Mouse (Mus musculus) liver, adult 10 weeks (tissue): ENCODE results near the gene Ermn. TPM values are rescaled to one million over a fixed set of nuclear protein-coding genes. Genes with fewer than 3 reads are reported as not detected.

Experiments used
- polyA plus RNA-seq: library from polyadenylated mRNA; stranded (reverse); fragments of 350-450 nt; fragmentation: Illumina TruSeq; extraction: RNeasy Lipid Tissue Mini Kit (QIAGEN cat#74804); gene quantifications from one replicate; pipeline ENCODE4 v1.2.3, GENCODE M21; 2014; ENCODE audit warnings: low read depth, low replicate concordance

Ermn gene
- polyA plus RNA-seq = not detected

DNA sequence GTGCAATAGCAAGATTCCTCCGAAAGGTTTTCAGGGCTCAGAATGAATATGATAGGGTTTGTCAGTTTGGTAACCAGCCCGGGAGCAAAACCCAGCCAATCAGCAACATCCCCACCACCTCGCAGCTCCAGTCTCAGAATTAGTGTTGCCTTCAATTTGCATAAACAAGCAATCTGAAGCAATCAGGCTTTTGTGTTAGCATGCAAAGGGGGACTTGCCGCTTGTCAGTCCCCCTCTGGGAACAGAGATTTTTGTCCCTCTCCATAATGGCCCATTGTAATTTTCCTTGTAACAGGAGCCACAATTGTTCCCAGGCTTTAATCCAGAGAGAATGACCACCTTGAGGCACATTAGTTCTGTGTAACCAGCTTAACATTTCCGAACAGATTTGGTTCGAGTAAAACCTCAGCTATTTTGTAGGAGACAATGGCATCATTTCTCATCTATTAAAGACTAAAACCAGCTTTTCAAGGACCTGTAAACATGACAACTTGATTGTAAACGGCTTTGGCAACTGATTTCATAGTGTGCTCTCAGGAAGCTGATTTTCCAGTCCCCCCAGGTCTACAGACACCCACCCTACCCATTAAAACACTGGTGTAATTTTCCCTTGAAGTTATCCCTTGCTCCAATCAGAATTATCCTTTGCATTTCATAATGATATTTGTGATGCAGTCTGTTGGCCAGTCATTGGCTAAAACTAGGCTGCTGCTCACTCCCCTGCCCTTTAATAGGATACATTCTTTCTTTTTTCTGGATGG, at the start of gene Ermn:
Gene Ermn (minus strand): TSS at position 44 of the 761 bp plus-strand sequence.

DNA sequence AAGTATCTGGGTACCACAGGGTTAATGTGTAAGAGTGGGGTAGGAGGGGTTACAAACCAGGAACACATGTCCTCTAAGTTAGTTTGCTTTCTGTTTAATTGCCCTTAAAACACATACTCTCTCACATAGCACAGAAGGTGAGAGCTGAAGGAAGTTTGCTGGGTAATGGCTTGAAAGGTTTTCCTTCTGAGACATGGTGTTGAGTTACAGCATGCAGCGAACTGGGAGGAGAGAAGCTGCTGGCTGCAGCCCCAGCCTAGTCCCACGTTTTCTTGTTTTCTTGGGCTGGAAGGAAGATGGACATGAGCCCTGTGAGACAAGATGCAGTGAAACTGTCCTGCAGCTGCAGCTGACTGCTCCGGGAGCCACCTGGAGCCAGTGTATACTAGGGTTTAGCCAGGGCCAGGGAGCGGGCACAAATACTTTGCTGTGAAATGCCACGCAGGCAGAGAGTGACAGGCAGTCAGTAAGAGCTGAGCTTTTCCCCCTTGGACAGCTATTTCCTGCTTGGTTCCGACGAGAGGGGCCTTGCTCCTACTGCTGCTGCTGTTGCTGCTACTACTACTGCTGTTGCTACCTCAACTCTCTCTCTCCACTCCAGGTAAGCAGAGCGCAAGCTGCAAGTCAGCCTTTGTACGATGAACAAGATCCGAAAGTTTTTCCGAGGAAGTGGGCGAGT, 54.8 kb downstream of the Ermn start, which contains the start of gene Galnt5:
Gene Galnt5 (plus strand): TSS at position 133 of the 679 bp plus-strand sequence.

Other genes starting within 250 kb of the Ermn start
- not detected for gene Galnt5, start 55.0 kb downstream of the Ermn start, polyA plus RNA-seq
- 0.66 TPM for gene Cytip, start 142.7 kb upstream of the Ermn start, polyA plus RNA-seq